Comparison of ENCODE assay signal across 9 mouse cellular contexts in genomic region chr9:25212309-25213163, GRCm38 (mm10). TPM values are rescaled to one million over a fixed set of nuclear protein-coding genes. Genes with fewer than 3 reads are reported as not detected.
A peak's percentile ranks its signal among the peaks of the same experiment; 100 is the strongest.
DNase-seq lines count a peak whose midpoint lies in the region; ATAC-seq and TF ChIP-seq lines count a peak whose summit lies in the region.
"Had no signal": no experiment of that assay in that cellular context is flagged by ENCODE, and none has a peak within 500 bp of the region (broad histone marks: within the 10 kb centered on the region; RNA-seq: fewer than 3 reads in every experiment).

No protein-coding gene starts in this region.

- no peak overlapping the region for H3K9ac ChIP-seq in lung, postnatal 0 days (replicated peaks; ENCODE audit: low read depth)
- no peak overlapping the region for H3K9ac ChIP-seq in heart, embryonic 12.5 days
- H3K9ac ChIP-seq in stomach, postnatal 0 days (ENCODE audit: low read length): no peak overlapping the region

- H3K27me3 ChIP-seq in lung, postnatal 0 days (replicated peaks; ENCODE audit: insufficient read depth, low read length): no peaks in the 10 kb centered on the region
- H3K27me3 ChIP-seq in heart, embryonic 12.5 days (replicated peaks): no peaks in the 10 kb centered on the region
- H3K27me3 ChIP-seq in stomach, postnatal 0 days (ENCODE audit: control insufficient read depth, insufficient read depth, low read length): no peaks in the 10 kb centered on the region
- H3K27me3 ChIP-seq: megakaryocyte, embryonic 14.5 days had no signal

- no peak overlapping the region for H3K4me3 ChIP-seq in lung, postnatal 0 days (ENCODE audit: low read depth, low read length)
- H3K4me3 ChIP-seq in heart, embryonic 12.5 days: no peak overlapping the region
- no peak overlapping the region for H3K4me3 ChIP-seq in stomach, postnatal 0 days (ENCODE audit: low read depth, low read length)
- H3K4me3 ChIP-seq: megakaryocyte, embryonic 14.5 days had no signal

- no peaks in the 10 kb centered on the region for H3K4me1 ChIP-seq in lung, postnatal 0 days (ENCODE audit: insufficient read depth, low read depth, low read length)
- peaks cover 41% of the 10 kb centered on the region for H3K4me1 ChIP-seq in heart, embryonic 12.5 days (replicated peaks)
- no peaks in the 10 kb centered on the region for H3K4me1 ChIP-seq in stomach, postnatal 0 days (replicated peaks; ENCODE audit: control insufficient read depth, insufficient read depth)

- H3K4me2 ChIP-seq in lung, postnatal 0 days (replicated peaks; ENCODE audit: low read depth, low read length): no peak overlapping the region
- H3K4me2 ChIP-seq in heart, embryonic 12.5 days: no peak overlapping the region
- no peak overlapping the region for H3K4me2 ChIP-seq in stomach, postnatal 0 days (replicated peaks; ENCODE audit: low read depth)

- no peak for TF ChIP-seq CTCF in lung, postnatal 0 days (IDR thresholded peaks at IDR 0.05)
- TF ChIP-seq CTCF in stomach, postnatal 0 days (IDR thresholded peaks at IDR 0.05; ENCODE audit: low read depth): no peak

- H3K9me3 ChIP-seq in lung, postnatal 0 days (ENCODE audit: low read length): no peaks in the 10 kb centered on the region
- no peaks in the 10 kb centered on the region for H3K9me3 ChIP-seq in heart, embryonic 12.5 days (replicated peaks)
- no peaks in the 10 kb centered on the region for H3K9me3 ChIP-seq in stomach, postnatal 0 days (ENCODE audit: control insufficient read depth, low read length)

- no peaks in the 10 kb centered on the region for H3K36me3 ChIP-seq in lung, postnatal 0 days (ENCODE audit: insufficient read depth, low read length)
- no peaks in the 10 kb centered on the region for H3K36me3 ChIP-seq in heart, embryonic 12.5 days
- H3K36me3 ChIP-seq in stomach, postnatal 0 days (ENCODE audit: control insufficient read depth, insufficient read depth, low read length): no peaks in the 10 kb centered on the region

- DNase-seq in lung, postnatal 0 days (ENCODE audit: low spot score): peak; percentile 68
- no peak for DNase-seq in lung, postnatal 14 days
- DNase-seq in kidney, postnatal 4 days: peak; percentile 47 to 55
- DNase-seq in stomach, postnatal 0 days (ENCODE audit: low spot score): peak; percentile 18
- DNase-seq in gastrocnemius, adult 8-10 months (ENCODE audit: low spot score in 2 of 2): no peak
- DNase-seq in layer of hippocampus, adult 9-10 months (ENCODE audit: low spot score): no peak
- DNase-seq in adrenal gland, postnatal 10 days: no peak

- peak overlapping the region; percentile 16; the same call in 1 of the 2 replicates for H3K27ac ChIP-seq in lung, postnatal 0 days (ENCODE audit: low read length)
- peak overlapping the region; percentile 66 for H3K27ac ChIP-seq in heart, embryonic 12.5 days (ENCODE audit: poor library complexity, severe bottlenecking)
- H3K27ac ChIP-seq in stomach, postnatal 0 days (replicated peaks): peak overlapping the region; percentile 49; the same call in 1 of the 2 replicates

- 58% methylated on average over 9 of the region's 9 CpGs for WGBS in lung, postnatal 0 days
- WGBS in heart, embryonic 12.5 days: 53% methylated on average over 9 of the region's 9 CpGs
- WGBS in stomach, postnatal 0 days: 53% methylated on average over 9 of the region's 9 CpGs

- no peak for TF ChIP-seq EP300 in lung, postnatal 0 days (IDR thresholded peaks at IDR 0.05)
- TF ChIP-seq EP300 in stomach, postnatal 0 days (optimal IDR thresholded peaks at IDR 0.05): no peak

- ATAC-seq in lung, postnatal 0 days: peak; percentile 81
- peak; percentile 53; the same call in 1 of the 2 replicates for ATAC-seq in heart, embryonic 12.5 days (ENCODE audit: insufficient number of reproducible peaks, low FRiP score)
- ATAC-seq in stomach, postnatal 0 days (ENCODE audit: low FRiP score, low TSS enrichment): peak; percentile 47; the same call in 1 of the 2 replicates

RNA-seq across cellular contexts. Expression of gene Sept7, which starts 39.7 kb away (rescaled TPM):
- polyA plus RNA-seq in lung, postnatal 0 days (2015; fragmentation: Nextera tagmentation; extraction: Ambion mirVana): 237 and 274 TPM in 2 replicates
- 299 and 306 TPM in 2 replicates for polyA plus RNA-seq in heart, embryonic 12.5 days (2016; fragmentation: Nextera tagmentation; extraction: Ambion mirVana)
- 154 and 175 TPM in 2 replicates for polyA plus RNA-seq in stomach, postnatal 0 days (2015; fragmentation: Nextera tagmentation; extraction: Ambion mirVana)
- 10 to 100 TPM; 58.3 to 74.3 (median 66.0) TPM for total RNA-seq in gastrocnemius, adult 8-10 months (2022)
- 100 to 1,000 TPM; 119 to 122 TPM for total RNA-seq in adrenal gland, postnatal 10 days (2021)

Comparison
In these comparisons a context has a peak if more than half of its experiments do, and no peak if none do; other contexts are left out.
1. DNase-seq: peak in lung, postnatal 0 days (single experiment), kidney, postnatal 4 days (2 of 2) and stomach, postnatal 0 days (single experiment); none in lung, postnatal 14 days (single experiment), gastrocnemius, adult 8-10 months (0 of 2), layer of hippocampus, adult 9-10 months (single experiment) and adrenal gland, postnatal 10 days (single experiment).
2. H3K27ac ChIP-seq: peak in every context shown above with its lines; median percentile 66 in heart, embryonic 12.5 days; 49 in stomach, postnatal 0 days; 16 in lung, postnatal 0 days.
3. Peak in every context shown above with its lines, with median percentiles within 50 percentile points of each other: ATAC-seq.